Comparison of ENCODE assay signal across 8 mouse cellular contexts in the genomic region with DNA sequence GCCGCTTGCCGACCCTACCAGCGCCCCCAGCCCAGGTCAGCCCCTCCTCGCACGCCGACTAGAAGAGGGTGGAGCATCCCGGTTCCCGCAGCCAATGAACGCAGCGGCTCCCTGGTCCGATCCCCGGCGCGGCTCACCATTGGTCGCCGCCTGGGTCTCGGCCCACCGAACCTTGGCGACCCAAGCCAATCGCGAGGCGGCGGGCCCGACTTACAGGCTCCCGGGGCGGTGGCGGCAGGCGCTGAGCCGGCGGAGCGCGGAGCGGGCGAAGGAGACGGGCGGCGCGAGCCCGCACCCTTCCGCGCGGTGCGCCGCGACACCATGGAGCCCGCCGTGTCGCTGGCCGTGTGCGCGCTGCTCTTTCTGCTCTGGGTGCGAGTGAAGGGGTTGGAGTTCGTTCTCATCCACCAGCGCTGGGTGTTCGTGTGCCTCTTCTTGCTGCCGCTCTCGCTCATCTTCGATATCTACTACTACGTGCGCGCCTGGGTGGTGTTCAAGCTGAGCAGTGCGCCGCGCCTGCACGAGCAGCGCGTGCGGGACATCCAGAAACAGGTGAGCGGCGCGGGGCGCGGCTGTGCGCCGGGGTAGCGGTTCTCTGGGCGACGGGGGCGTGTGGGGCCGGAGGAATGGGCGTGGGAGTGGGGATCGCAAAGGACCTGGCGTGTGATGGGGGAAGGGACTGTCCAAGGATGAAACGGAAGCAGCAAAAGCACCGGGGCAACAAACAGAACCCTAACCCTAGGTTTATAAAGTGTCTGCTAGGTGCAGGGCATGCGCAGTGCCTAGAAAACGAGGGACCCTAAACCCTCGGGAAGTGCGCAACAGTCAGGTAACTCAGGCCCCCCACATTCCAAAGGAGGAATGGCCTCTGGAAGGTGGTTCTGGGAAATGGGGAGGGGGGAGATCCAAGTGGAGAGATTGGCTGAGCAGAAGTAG. TPM values are rescaled to one million over a fixed set of nuclear protein-coding genes. Genes with fewer than 3 reads are reported as not detected.
DNase-seq lines count a peak whose midpoint lies in the region; ATAC-seq and TF ChIP-seq lines count a peak whose summit lies in the region.

Dhcr24 (plus strand) TSS at position 193 of the 936 bp plus-strand sequence.

- peak within 1 kb of the TSS; percentile 66 for H3K9ac ChIP-seq in hindbrain, postnatal 0 days (replicated peaks; ENCODE audit: low read length)

- peaks cover 7% of the 10 kb centered on the region; the same call in 1 of the 2 replicates for H3K36me3 ChIP-seq in hindbrain, postnatal 0 days (ENCODE audit: insufficient read depth, low read length)

- intact Hi-C loops in gastrocnemius, adult 2 months (cut with DNase I): no loop called here
- intact Hi-C loops in left cerebral cortex, adult 2 months (cut with DNase I): no loop called here

- peak within 1 kb of the TSS; percentile 86 for H3K4me2 ChIP-seq in hindbrain, postnatal 0 days (ENCODE audit: low read depth, low read length)

- TF ChIP-seq CTCF in gastrocnemius, adult 2 months (IDR thresholded peaks at IDR 0.05): no peak
- TF ChIP-seq CTCF in hindbrain, postnatal 0 days (IDR thresholded peaks at IDR 0.05; ENCODE audit: low read depth): no peak
- no peak; the same call in 1 of the 2 replicates for TF ChIP-seq CTCF in left cerebral cortex, adult 2 months (IDR thresholded peaks at IDR 0.05)

- H3K27me3 ChIP-seq in hindbrain, postnatal 0 days (ENCODE audit: insufficient read depth, low read length): no peaks in the 10 kb centered on the region

- no peaks in the 10 kb centered on the region for H3K9me3 ChIP-seq in hindbrain, postnatal 0 days (ENCODE audit: low read length)

- peaks cover 33% of the 10 kb centered on the region for H3K4me1 ChIP-seq in hindbrain, postnatal 0 days (ENCODE audit: insufficient read depth, low read length)

- DNase-seq in WW6 (ENCODE audit: low read depth, low spot score): peak; percentile 90
- peak; percentile 86 to 95 for DNase-seq in cerebellum, postnatal 4 days (ENCODE audit: low spot score in 2 of 2)
- peak; percentile 96 for DNase-seq in gastrocnemius, adult 2 months
- peak; percentile 96 for DNase-seq in hindbrain, postnatal 0 days (ENCODE audit: low spot score)
- DNase-seq in left cerebral cortex, adult 2 months (ENCODE audit: extremely low spot score in 1 of 2, low spot score in 2 of 2): peak; percentile 95
- peak; percentile 94 to 95 for DNase-seq in right cerebral cortex, adult 2 months (ENCODE audit: low spot score in 2 of 2)
- peak; percentile 92 for DNase-seq in urinary bladder, postnatal 14 days (ENCODE audit: low spot score)

- H3K27ac ChIP-seq in gastrocnemius, adult 2 months: peak within 1 kb of the TSS; percentile 75
- peak within 1 kb of the TSS; percentile 83 for H3K27ac ChIP-seq in hindbrain, postnatal 0 days
- peak within 1 kb of the TSS; percentile 86 for H3K27ac ChIP-seq in left cerebral cortex, adult 2 months

- under 1% methylated on average over 70 of the region's 89 CpGs for WGBS in hindbrain, postnatal 0 days

- peak; percentile 98 for ATAC-seq in hindbrain, postnatal 0 days
- ATAC-seq in megakaryocyte, adult 5-6 weeks (ENCODE audit: poor library complexity, severe bottlenecking): peak; percentile 85

- peak within 1 kb of the TSS; percentile 89 for H3K4me3 ChIP-seq in gastrocnemius, adult 2 months
- peak within 1 kb of the TSS; percentile 89 for H3K4me3 ChIP-seq in hindbrain, postnatal 0 days (ENCODE audit: low read length)
- peak within 1 kb of the TSS; percentile 91 for H3K4me3 ChIP-seq in left cerebral cortex, adult 2 months

RNA-seq across cellular contexts. Expression of gene Dhcr24, which starts in this region (rescaled TPM):
- 1 to 10 TPM; 1.5 to 4.7 TPM for total RNA-seq in gastrocnemius, adult 2 months (2021)
- total RNA-seq in hindbrain, postnatal 0 days (2014; rRNA removed): 126 and 127 TPM in 2 replicates
- 7.5 and 8.7 TPM in 2 replicates for polyA plus RNA-seq in hindbrain, postnatal 0 days (2015; fragmentation: Nextera tagmentation; extraction: Ambion mirVana)
- 10 to 100 TPM; 85.5 to 87.4 TPM for total RNA-seq in left cerebral cortex, adult 2 months (2021)
- total RNA-seq in megakaryocyte, adult 5-6 weeks (2015): 6.2 and 7.6 TPM in 2 replicates
- total RNA-seq in megakaryocyte, adult 5-6 weeks (2017): 5.4 and 5.7 TPM in 2 replicates

Comparison
In these comparisons a context has a peak if more than half of its experiments do, and no peak if none do; other contexts are left out.
1. Peak in every context shown above with its lines: DNase-seq, ATAC-seq, H3K4me3 ChIP-seq and H3K27ac ChIP-seq.
2. RNA of gene Dhcr24 (total RNA-seq): 126 to 127 TPM in hindbrain, postnatal 0 days and 85.5 to 87.4 TPM in left cerebral cortex, adult 2 months; 5.4 to 7.6 TPM in megakaryocyte, adult 5-6 weeks and 1.5 to 4.7 TPM in gastrocnemius, adult 2 months; every median in the first group is over 10 times any median in the second.